Mouse (Mus musculus): ENCODE results near the gene Gfra1.

Gfra1 gene

DNA sequence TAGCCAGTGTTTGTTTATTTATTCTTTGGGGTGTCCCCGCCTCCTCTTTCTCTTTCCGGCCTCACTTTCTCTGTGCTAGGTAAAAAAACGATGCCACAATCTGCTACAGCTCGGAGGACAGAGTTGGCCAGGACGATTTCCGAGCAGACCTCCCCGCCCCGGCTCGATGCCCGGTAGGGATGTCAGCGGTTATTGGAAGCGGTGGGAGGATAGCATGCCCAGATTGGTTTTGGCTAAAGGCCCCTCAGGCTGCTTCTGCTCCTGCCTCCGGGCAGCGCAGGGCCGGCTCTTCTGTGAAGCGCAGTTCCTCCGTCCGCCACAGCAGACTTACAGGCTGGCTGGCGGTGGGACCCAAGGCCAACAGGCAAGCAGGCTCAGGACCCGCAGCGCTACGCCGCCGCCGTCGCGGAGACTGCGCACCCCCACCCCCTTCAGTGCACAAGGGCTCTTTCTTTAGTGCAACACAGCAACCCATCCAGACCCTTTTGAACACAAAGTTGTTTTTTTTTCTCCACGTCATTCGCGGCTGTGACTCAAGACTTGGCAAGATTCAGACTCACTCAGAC, at the start of gene Gfra1:
Gene Gfra1, minus strand, starts transcription at position 414 of the 566 bp plus-strand sequence.
- DNase-seq (ENCODE audit: low spot score): no peak

DNA sequence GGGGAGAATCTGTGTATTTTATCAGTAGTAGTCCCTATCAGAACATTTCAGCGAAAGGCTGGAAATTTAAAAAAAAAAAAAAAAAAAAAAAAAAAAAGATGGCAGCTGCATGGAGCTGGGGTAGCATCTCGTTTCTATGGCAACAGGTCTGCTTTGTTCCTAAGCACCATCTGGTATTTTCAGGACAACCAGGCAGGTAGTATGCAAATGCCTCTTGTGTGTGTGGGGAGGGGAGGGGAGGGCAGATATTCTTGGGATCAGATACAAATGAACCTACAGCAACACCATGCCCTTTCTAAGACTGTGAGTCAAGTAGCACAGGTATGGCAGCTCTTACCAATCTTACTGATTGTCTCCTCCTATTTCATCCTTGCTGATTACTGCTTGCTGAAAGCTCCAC, 44.3 kb upstream of the Gfra1 start:
- no peak for DNase-seq (ENCODE audit: low spot score)

DNA sequence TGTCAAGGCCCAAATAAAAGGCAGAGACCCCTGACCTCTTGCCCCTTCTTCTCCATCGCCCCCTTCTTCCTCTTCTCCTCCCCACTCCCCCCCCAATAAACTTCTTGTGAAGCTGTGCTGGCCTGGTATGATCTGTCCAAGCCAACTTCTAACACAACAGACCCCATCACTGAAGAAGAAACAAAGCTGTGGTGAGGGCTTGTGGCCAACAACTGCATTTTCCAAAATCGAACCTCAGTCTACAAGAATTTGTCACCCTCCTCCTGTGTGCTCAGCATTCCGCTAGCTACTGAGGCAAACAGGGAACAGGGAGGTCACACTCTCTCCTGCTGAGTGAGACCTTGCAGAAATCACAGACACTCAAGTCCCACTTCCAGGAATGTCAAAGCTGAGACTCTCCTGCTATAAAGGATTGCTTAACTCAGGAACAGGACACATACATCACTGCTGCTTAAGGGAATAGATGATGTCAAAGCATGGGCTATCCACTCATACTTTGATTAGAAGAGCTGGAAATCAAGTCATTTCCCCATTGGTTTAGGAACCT, 43.8 kb upstream of the Gfra1 start:
- DNase-seq (ENCODE audit: low spot score): no peak

GRCm38 (mm10) chr19:58497106-58497505, 41.4 kb upstream of the Gfra1 start:
- DNase-seq (ENCODE audit: low spot score): no peak

DNA sequence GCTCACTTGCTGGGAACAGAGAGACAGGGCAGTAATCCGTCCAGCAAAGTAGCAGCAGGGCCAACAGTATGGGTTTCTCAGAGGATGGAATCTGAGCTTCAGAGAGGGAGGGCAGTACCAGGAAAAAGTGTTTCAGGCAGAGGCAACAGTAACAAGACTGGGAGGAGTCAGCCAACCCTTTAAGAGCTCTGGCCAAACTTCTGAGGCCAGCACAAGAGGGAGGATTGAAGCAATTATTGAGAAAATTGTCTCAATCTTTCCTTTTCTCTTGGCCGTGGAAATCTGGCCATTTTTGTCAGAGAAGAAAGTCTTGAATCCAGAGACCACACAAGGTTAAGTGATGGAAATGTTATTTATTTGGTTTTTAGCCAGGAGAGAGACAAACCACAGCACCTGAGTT, 31.0 kb upstream of the Gfra1 start:
- DNase-seq (ENCODE audit: low spot score): no peak

- DNase-seq (ENCODE audit: low spot score): no peak
These were observed 26.8 kb upstream of the Gfra1 start for GRCm38 (mm10) chr19:58482373-58482977.

DNA sequence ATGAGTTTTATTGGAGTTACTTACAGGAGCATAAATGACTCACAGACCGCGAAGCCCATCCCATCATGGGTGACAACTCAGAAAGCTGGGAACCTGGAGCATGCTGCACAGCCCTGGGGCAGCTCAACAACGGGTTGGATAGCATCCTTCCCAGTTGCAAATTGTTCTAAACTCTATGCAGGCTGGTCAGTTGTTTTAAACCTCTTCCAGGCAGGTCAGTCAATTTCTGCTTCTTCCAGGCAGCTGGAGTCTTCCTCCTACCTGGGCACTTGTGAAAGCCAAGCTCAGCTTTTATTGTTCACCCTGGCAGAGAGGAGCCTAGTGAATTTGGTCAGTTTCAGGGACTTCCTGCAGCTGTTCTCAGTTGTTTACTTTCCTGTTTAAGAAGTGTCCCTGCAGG, 18.5 kb upstream of the Gfra1 start:
- DNase-seq (ENCODE audit: low spot score): no peak

DNA sequence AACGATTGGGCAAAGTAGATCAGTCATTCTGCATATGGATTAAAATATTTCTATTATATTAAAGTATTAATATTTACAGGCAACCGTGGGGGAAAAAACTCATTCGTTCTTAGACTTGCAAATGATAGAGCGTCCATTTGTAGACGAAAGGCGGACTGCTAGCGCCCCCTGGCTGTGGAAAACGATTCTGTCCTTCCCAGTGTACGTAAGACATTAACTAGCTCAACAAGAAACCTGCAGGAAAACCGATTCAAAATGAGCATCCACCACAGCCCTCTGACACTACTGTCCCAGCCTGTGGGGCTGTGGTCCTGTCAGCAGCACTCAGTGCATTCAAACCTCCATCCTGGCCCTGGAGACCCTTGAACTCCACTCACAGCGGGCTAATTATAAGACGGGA, 13.7 kb upstream of the Gfra1 start:
- DNase-seq (ENCODE audit: low spot score): peak; percentile 44

DNA sequence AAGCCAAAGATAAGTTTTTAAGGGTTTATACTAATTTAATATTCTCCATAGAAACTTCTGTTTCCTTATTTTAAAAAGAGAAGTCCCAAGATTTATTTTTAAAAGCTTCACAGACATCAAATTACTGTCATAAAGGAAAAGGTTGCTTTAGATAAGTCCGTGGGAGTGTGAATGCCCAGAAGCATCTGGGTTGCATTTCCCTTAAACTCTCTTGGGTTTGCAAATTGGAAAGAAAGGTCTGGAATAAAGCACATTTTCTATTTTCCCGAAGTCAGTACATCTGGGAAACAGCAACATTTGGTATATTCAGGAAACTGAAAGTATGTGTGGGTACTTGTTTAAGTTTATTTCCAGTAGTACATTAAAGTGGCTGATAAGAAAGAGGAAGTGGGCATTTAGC, 12.6 kb upstream of the Gfra1 start:
- DNase-seq (ENCODE audit: low spot score): no peak

DNA sequence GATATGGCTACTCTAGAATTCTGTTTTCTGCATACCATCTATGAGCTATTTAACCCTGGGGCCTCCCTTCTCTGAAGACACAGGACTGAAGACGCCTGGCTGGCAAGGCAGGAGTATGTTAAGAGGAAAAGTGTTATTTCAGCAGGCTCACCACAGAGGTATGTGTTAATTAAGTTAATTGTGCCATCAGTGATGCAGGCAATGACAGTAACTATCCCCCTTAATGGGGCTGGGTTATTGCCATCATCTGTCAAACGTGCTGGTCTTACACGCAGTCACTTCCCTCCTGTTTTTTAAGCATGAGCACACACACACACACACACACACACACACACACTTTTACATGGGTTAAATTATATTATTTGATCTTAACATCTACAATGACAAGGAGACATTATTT, 8.0 kb upstream of the Gfra1 start:
- DNase-seq (ENCODE audit: low spot score): no peak

DNA sequence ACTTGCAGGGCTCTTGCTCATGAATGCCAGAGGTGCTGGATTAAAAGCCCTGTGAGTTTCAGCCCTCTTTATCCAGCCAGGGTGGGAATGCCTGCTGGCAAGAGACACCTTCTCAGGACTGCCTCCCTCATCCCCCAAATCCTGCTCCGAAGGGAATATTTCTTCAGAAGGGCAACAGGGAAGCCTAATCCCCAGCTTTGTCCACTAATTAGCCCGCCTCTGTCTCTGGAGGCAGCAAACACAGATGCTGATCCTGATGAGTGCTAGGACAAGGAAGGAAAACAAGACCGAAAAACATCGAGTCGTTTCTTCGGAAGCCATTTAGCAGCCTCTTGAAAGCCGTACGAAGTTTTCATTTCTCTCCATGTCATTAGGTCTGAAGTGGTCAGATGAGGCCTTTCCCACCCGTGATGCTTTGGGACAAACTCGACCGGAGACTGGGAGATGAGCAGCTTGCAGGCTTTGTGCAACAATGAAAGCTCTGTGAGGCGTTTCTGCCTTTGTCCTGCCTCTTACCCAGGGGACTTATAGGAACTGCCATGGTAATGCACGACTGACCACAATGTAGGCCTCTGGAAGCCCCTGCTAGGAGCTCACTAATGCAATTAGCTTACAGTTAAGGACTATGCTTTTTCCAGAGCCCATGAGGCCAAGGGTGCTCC, 4.8 kb upstream of the Gfra1 start:
- no peak for DNase-seq (ENCODE audit: low spot score)

DNA sequence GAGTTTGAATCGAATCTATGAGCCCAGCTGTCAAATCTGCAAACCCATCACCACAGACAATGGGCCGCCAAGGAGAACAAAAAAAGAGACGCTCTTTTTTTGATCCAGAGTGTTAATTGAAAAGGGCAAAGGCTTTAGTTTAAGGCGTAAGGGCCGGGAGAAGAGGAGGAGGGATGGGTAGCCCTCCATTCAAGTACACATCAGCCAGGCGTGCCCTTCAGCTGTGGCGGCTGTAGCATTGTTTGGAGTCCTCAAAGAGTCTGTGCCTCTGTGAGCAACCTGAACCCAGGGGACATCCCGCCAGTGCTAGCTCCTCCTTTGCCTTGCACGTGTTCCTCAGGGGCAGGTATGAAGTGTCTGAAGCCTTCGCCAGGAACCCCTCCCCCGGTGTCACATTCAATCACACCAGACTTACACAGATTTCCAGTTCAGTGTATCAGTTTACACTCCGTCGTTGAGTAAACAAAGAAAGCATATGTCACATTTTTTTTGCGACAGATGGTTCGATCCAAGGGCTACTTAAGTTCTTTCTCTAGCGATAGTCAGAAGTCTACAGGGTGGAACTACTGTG, 867 bp upstream of the Gfra1 start:
- no peak for DNase-seq (ENCODE audit: low spot score)

DNA sequence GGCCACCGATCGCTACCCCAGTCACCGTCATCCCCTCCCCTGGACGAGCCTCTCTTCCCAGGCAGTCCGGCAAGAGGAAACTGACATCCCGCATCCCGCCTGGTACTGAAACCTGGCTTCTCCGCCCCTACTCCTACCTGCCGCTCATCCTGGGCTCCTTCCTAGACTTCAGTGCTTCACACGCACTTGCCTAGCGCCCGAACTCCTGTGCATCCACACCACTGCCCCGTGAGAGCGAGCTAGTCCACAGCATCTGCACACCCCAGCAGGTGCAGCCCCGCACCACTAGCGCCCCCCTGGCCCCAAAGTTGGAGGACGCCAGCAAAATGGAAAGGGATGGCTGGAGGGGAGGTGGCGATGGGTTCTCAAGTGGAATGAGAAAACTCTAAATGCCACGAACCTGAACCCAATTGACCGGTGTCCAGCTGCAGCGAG, 631 bp downstream of the Gfra1 start:
- DNase-seq (ENCODE audit: low spot score): no peak

GRCm38 (mm10) chr19:58454261-58455060, 1.2 kb downstream of the Gfra1 start:
- peak; percentile 14 for DNase-seq (ENCODE audit: low spot score)

DNA sequence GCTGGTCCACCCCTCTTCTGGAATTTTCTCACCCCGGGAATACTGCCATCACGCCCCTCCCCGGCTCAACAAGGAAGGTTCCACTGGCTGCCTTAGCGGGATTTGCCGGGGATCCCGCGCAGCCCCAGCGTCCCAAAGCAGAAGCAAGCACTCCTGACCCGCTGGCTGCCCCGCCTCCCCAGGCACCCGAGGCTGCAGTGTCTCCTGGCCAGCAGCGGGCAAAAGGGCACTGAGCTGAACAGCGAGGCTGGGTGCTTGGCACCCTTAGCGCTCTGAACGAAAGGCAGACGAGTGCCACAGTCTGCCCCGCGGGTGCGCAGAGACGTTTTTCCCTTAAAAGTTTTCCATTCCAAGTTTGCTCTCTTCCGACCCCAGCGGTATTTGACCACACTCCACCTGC, 2.1 kb downstream of the Gfra1 start:
- no peak for DNase-seq (ENCODE audit: low spot score)

GRCm38 (mm10) chr19:58452941-58453551, 2.7 kb downstream of the Gfra1 start:
- DNase-seq (ENCODE audit: low spot score): peak; percentile 7

DNA sequence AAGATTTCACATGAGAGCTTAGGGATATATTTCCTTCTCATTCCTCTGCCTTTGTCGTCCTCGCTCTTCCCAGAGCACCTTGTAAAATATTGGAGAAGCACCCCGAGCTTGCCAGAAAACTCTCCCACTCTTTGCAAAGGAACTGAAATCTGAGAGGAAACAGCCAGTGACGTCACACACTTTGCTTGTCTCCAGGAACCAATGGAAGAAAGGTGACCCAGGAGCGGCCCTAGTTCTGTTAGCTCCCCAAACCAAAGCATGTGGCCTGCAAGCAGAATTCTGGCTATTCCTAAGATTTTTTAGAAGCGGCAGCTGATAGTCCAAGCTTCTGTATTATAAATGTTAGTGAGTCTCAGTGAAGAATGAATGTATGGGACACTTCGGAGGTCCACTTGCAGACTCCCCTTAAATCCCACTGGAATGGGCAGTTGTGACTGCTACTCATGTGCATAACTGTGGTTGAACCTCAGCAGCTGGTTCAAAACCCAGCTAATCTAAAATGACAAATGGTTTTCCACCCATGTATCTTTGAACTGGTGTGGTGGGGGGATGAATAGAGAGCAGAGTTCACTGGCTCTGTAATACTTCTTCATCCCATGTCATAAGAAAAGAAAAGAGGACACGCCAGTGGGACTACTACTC, 3.4 kb downstream of the Gfra1 start:
- no peak for DNase-seq (ENCODE audit: low spot score)

DNA sequence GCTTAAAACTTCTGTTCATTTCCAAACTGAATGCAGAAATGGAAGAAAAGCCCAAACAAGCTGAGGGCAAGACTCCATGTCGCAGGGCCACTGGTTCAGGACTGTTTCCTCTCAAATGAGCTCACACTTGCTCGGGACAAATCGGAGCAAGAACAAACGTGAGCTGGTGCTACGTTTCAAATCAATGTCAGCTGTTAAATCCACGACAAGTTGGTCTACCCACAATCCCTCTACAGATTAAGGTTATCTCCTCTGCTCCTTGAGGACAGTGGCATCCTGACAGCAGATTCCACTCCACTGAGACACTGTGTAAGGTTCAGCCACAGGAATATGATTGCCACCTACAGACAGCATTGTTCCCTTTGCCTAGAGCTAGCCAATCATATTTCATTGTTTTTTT, 4.4 kb downstream of the Gfra1 start:
- no peak for DNase-seq (ENCODE audit: low spot score)

GRCm38 (mm10) chr19:58450716-58451115, 5.0 kb downstream of the Gfra1 start:
- DNase-seq (ENCODE audit: low spot score): no peak

GRCm38 (mm10) chr19:58442785-58443732, 12.7 kb downstream of the Gfra1 start:
- no peak for DNase-seq (ENCODE audit: low spot score)
